Mouse (Mus musculus): Measurements from ENCODE around the gene Dmwd.

DNA sequence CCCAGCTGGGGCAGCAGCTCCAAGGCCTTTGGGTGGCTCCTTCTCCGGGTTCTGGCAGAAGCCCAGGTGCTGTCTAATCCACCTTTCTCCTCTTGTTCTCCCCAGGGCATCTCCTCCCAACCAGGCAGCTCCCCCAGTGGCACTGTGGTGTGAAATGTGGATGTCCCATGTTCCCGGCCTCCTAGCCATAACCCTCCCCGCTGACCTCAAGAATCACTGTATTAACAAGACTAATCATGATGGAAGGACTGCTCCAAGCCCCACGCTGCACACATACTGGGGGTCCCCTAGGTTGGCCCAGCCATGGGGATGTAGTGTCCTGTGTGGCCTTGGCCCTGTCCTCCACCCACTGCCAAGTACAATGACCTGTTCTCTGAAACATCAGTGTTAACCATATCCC is 6.1 kb downstream of the Dmwd start:
- TF ChIP-seq POLR2A (IDR thresholded peaks at IDR 0.05; ENCODE audit: low read depth, low read length) = no peak
- no peak for TF ChIP-seq CTCF (IDR thresholded peaks at IDR 0.05; ENCODE audit: borderline replicate concordance, insufficient read depth, low read length)

Measured in embryonic fibroblast, embryonic 13.5 days (primary cell).